Mouse (Mus musculus): ENCODE data around the gene Dbndd1. TPM values are rescaled to one million over a fixed set of nuclear protein-coding genes. Genes with fewer than 3 reads are reported as not detected.

Gene Dbndd1
- polyA plus RNA-seq (2014; fragmentation: Illumina TruSeq; extraction: RNeasy Lipid Tissue Mini Kit (QIAGEN cat#74804); ENCODE audit: low replicate concordance) = not detected

DNA sequence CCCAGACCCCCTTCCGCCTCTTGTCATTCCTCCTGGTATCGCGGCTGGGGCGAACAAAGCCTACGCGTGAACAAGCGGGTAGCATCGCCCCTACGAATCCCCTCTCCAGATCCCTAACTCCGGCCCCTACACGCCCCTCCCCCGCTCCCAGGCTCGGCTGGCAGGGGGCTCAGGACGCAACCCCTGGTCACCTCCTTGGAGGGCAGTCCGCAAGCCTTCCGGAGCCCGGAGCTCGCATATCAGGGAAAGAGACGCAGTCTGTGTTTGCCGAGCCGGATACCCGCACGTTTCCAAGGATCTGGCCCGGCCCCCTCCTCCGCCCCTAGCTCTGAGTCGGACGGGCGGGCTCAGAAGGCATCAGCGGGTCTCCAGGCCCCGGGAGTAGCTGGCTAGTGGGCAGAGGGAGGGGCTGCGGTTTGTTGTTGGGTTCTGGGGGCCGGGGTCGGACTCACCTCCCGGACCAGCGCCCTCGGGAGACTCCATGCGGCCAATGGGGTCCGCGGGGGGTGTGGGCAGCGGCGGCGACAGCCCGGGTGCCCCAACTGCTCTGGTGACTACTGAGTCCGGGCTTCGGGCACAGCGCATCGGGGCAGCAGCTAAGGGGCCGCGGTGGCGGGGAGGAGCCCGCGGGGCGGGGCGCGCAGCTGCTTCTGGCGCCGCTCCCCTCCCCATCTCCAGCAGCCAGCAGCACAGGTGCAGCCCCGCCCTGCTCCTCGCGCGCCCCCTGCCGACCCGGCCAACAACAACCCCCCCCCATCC lies at the start of gene Dbndd1:
Gene Dbndd1 (minus strand): TSS at position 683 of the 759 bp plus-strand sequence.

DNA sequence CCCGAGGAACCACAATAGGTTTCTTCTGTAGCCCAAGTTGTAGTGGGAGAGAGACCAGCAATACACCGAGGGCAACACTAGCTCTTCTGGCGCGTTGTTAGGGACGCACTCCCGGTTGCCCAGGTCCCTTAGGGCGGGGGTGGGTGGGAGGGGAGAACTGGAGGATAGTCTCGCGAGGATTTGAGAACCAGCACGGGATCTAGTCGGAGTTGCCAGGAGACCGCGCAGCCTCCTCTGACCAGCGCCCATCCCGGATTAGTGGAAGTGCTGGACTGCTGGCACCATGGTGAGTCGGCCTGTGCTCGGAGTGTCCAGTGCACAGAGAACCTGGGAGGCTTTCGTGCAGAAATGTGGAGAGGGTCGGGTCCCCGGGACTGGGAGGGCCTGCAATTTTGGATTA lies 3.4 kb upstream of the Dbndd1 start, which contains the start of gene Gas8:
Gene Gas8 (plus strand): TSS at position 168 of the 400 bp plus-strand sequence.

DNA sequence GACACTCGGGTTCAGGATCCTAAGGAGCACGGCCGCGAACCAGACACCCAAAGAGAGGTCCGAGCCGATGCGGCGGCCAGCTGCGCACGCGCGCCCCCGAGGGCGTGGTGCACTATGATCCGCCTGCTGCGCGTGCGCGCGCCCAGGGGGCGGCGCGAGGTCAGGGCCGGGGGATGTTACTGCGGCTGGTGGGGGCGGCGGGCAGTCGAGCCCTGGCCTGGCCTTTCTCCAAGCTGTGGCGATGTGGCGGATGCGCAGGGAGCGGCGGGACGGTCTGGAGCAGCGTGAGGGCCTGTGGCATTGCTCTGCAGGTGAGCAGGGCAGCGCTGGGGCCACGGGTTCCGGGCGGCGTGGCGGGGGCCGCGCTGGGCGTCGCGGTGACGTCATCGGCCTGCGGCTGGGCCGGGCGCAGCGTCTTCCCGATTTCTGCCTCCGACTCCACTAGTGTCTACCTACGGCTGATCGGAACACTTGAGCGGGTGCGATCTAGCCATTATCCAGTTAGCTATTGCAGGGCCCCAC lies 37.5 kb downstream of the Dbndd1 start, which contains the start of gene Afg3l1:
Gene Afg3l1 (plus strand): TSS at position 167 of the 522 bp plus-strand sequence.

Other genes starting within 250 kb of the Dbndd1 start
- 0.89 TPM for gene Fanca, start 196.9 kb downstream of the Dbndd1 start, polyA plus RNA-seq (2014; fragmentation: Illumina TruSeq; extraction: RNeasy Lipid Tissue Mini Kit (QIAGEN cat#74804); ENCODE audit: low replicate concordance)
- gene Spire2, start 182.8 kb downstream of the Dbndd1 start, polyA plus RNA-seq (2014; fragmentation: Illumina TruSeq; extraction: RNeasy Lipid Tissue Mini Kit (QIAGEN cat#74804); ENCODE audit: low replicate concordance) = 0.26 TPM
- 128 TPM for gene Tcf25, start 141.7 kb downstream of the Dbndd1 start, polyA plus RNA-seq (2014; fragmentation: Illumina TruSeq; extraction: RNeasy Lipid Tissue Mini Kit (QIAGEN cat#74804); ENCODE audit: low replicate concordance)
- gene Mc1r, start 108.4 kb downstream of the Dbndd1 start, polyA plus RNA-seq (2014; fragmentation: Illumina TruSeq; extraction: RNeasy Lipid Tissue Mini Kit (QIAGEN cat#74804); ENCODE audit: low replicate concordance) = not detected
- gene Tubb3, start 104.0 kb downstream of the Dbndd1 start, polyA plus RNA-seq (2014; fragmentation: Illumina TruSeq; extraction: RNeasy Lipid Tissue Mini Kit (QIAGEN cat#74804); ENCODE audit: low replicate concordance) = 0.30 TPM
- 1.8 TPM for gene Def8, start 91.9 kb downstream of the Dbndd1 start, polyA plus RNA-seq (2014; fragmentation: Illumina TruSeq; extraction: RNeasy Lipid Tissue Mini Kit (QIAGEN cat#74804); ENCODE audit: low replicate concordance)
- 3.5 TPM for gene Afg3l1, start 37.6 kb downstream of the Dbndd1 start, polyA plus RNA-seq (2014; fragmentation: Illumina TruSeq; extraction: RNeasy Lipid Tissue Mini Kit (QIAGEN cat#74804); ENCODE audit: low replicate concordance)
- 0.48 TPM for gene Gas8, start 3.4 kb upstream of the Dbndd1 start, polyA plus RNA-seq (2014; fragmentation: Illumina TruSeq; extraction: RNeasy Lipid Tissue Mini Kit (QIAGEN cat#74804); ENCODE audit: low replicate concordance)
- 26.2 TPM for gene Rhou, start 138.5 kb upstream of the Dbndd1 start, polyA plus RNA-seq (2014; fragmentation: Illumina TruSeq; extraction: RNeasy Lipid Tissue Mini Kit (QIAGEN cat#74804); ENCODE audit: low replicate concordance)